Mouse (Mus musculus) stomach, postnatal 0 days (tissue): ENCODE measurements at regions not wholly inside any gene's neighbourhood (a gene's known extent, or its start where the extent isn't known, plus 50 kb on each side); places are given as distances from the start of the nearest gene placed in this dataset.

Experiments
- CTCF ChIP-seq: IDR thresholded peaks from 2 replicates; pipeline ENCODE4 v1.5.1; 2016; ENCODE audit warnings: antibody characterized with exemption, low read depth, mild to moderate bottlenecking, moderate library complexity
- EP300 ChIP-seq: optimal IDR thresholded peaks from 2 replicates; pipeline ENCODE3; 2016; ENCODE audit warnings: antibody characterized with exemption

DNA sequence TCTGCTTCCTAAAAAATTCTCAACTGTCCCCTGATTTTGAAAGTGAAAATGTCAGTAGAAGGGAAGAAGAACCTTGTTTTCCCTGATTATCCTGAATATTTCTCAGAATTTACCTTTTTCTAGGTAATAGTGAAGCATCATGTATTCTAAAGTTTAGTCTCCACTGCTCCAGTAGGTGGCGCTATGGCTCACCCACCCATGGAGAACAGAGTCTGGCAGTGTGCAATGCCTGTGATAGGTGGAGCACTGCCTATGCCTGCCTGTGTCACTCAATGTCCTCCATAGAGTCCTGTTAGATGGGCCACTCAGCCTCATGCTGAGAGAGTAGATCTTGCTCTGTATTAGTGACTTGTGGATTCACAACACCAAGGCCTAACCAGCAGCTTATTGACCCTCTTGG is 218.4 kb downstream of the Gm906 start:
- TF ChIP-seq CTCF: peak; percentile 57
- TF ChIP-seq EP300: no peak
